Mouse (Mus musculus): Measurements from ENCODE around the gene Apol9a. TPM values are rescaled to one million over a fixed set of nuclear protein-coding genes. Genes with fewer than 3 reads are reported as not detected.

Gene Apol9a
- total RNA-seq, 2 experiments from 2014 or later, result not detected

GRCm38 (mm10) chr15:77369981-77370380 lies 41.0 kb downstream of the Apol9a start:
- Histone ChIP-seq H3K4me3 (no peak overlapping the region), H3K27ac (no peak overlapping the region)
- no peak for DNase-seq (ENCODE audit: extremely low spot score in 1 of 2, low spot score in 2 of 2)
- intact Hi-C loops (cut with DNase I), result loop anchor here (2.0 to 5.0 kb wide), 3 partner anchors 27 to 388 kb away; no protein-coding TSS in a partner anchor
- no peak for TF ChIP-seq CTCF (IDR thresholded peaks at IDR 0.05)

- peak overlapping the region; percentile 80 for H3K27ac ChIP-seq
- intact Hi-C loops (cut with DNase I), result loop anchor here (2.0 to 5.0 kb wide), 3 partner anchors 26 to 387 kb away; no protein-coding TSS in a partner anchor
These were observed 42.1 kb downstream of the Apol9a start for GRCm38 (mm10) chr15:77368818-77369320.

GRCm38 (mm10) chr15:77368148-77368547 lies 42.8 kb downstream of the Apol9a start:
- intact Hi-C loops (cut with DNase I), result loop anchor here (2.0 to 5.0 kb wide), 3 partner anchors 25 to 386 kb away; no protein-coding TSS in a partner anchor
- peak; percentile 96 for TF ChIP-seq CTCF (IDR thresholded peaks at IDR 0.05)
- Histone ChIP-seq H3K27ac (peak overlapping the region; percentile 98), H3K4me3 (peak overlapping the region; percentile 28; the same call in 1 of the 2 replicates)
- DNase-seq (ENCODE audit: extremely low spot score in 1 of 2, low spot score in 2 of 2), result peak; percentile 91 to 98

More at GRCm38 (mm10) chr15:77368818-77369320, 42.1 kb downstream of the Apol9a start:
- DNase-seq (ENCODE audit: extremely low spot score in 1 of 2, low spot score in 2 of 2), result no peak
- H3K4me3 ChIP-seq, result no peak overlapping the region
- TF ChIP-seq CTCF (IDR thresholded peaks at IDR 0.05), result no peak

GRCm38 (mm10) chr15:77367504-77367903 lies 43.4 kb downstream of the Apol9a start:
- peak overlapping the region; percentile 98 for H3K27ac ChIP-seq
- peak; percentile 0; the same call in 1 of the 2 replicates for TF ChIP-seq CTCF (IDR thresholded peaks at IDR 0.05)
- H3K4me3 ChIP-seq, result no peak overlapping the region
- peak in 1 of 2 experiments; percentile 24 for DNase-seq (ENCODE audit: extremely low spot score in 1 of 2, low spot score in 2 of 2)
- intact Hi-C loops (cut with DNase I), result loop anchor here (1.0 to 5.0 kb wide), 5 partner anchors 122 to 385 kb away; no protein-coding TSS in a partner anchor

GRCm38 (mm10) chr15:77366706-77367484 lies 44.0 kb downstream of the Apol9a start:
- intact Hi-C loops (cut with DNase I), result loop anchor here (1.0 to 5.0 kb wide), 5 partner anchors 122 to 385 kb away; no protein-coding TSS in a partner anchor
- peak; percentile 76 for TF ChIP-seq CTCF (IDR thresholded peaks at IDR 0.05)
- H3K4me3 ChIP-seq, result peak overlapping the region; percentile 30

GRCm38 (mm10) chr15:77365700-77366570 lies 45.0 kb downstream of the Apol9a start:
- intact Hi-C loops (cut with DNase I), result loop anchor here (2.0 to 5.0 kb wide), 4 partner anchors 213 to 384 kb away; no protein-coding TSS in a partner anchor
- Histone ChIP-seq H3K27ac (peak overlapping the region; percentile 98), H3K4me3 (no peak overlapping the region)
- DNase-seq (ENCODE audit: extremely low spot score in 1 of 2, low spot score in 2 of 2), result no peak
- TF ChIP-seq CTCF (IDR thresholded peaks at IDR 0.05), result no peak

More at GRCm38 (mm10) chr15:77366706-77367484, 44.0 kb downstream of the Apol9a start:
- peak; percentile 75 to 82 for DNase-seq (ENCODE audit: extremely low spot score in 1 of 2, low spot score in 2 of 2)
- H3K27ac ChIP-seq, result peak overlapping the region; percentile 98

GRCm38 (mm10) chr15:77364026-77364425 lies 46.9 kb downstream of the Apol9a start:
- Histone ChIP-seq H3K27ac (peak overlapping the region; percentile 98), H3K4me3 (no peak overlapping the region)
- DNase-seq (ENCODE audit: extremely low spot score in 1 of 2, low spot score in 2 of 2), result peak; percentile 60 to 68
- intact Hi-C loops (cut with DNase I), result no loop called here
- no peak for TF ChIP-seq CTCF (IDR thresholded peaks at IDR 0.05)

GRCm38 (mm10) chr15:77363578-77363977 lies 47.4 kb downstream of the Apol9a start:
- peak overlapping the region; percentile 86 for H3K27ac ChIP-seq
- DNase-seq (ENCODE audit: extremely low spot score in 1 of 2, low spot score in 2 of 2), result no peak
- TF ChIP-seq CTCF (IDR thresholded peaks at IDR 0.05), result no peak
- H3K4me3 ChIP-seq, result no peak overlapping the region
- intact Hi-C loops (cut with DNase I), result no loop called here

GRCm38 (mm10) chr15:77362952-77363351 lies 48.0 kb downstream of the Apol9a start:
- no peak for TF ChIP-seq CTCF (IDR thresholded peaks at IDR 0.05)
- H3K27ac ChIP-seq, result peak overlapping the region; percentile 86
- no peak overlapping the region for H3K4me3 ChIP-seq
- DNase-seq (ENCODE audit: extremely low spot score in 1 of 2, low spot score in 2 of 2), result no peak
- intact Hi-C loops (cut with DNase I), result no loop called here

GRCm38 (mm10) chr15:77359905-77360304 lies 51.0 kb downstream of the Apol9a start:
- intact Hi-C loops (cut with DNase I), result loop anchor here (2.0 to 5.0 kb wide), 4 partner anchors 93 to 388 kb away; no protein-coding TSS in a partner anchor
- no peak for TF ChIP-seq CTCF (IDR thresholded peaks at IDR 0.05)
- Histone ChIP-seq H3K27ac (peak overlapping the region; percentile 68; the same call in 1 of the 2 replicates), H3K4me3 (no peak overlapping the region)
- DNase-seq (ENCODE audit: extremely low spot score in 1 of 2, low spot score in 2 of 2), result no peak

- no peak for TF ChIP-seq CTCF (IDR thresholded peaks at IDR 0.05)
- intact Hi-C loops (cut with DNase I), result loop anchor here (2.0 to 5.0 kb wide), 4 partner anchors 92 to 387 kb away; no protein-coding TSS in a partner anchor
- H3K27ac ChIP-seq, result peak overlapping the region; percentile 68
- no peak overlapping the region for H3K4me3 ChIP-seq
- no peak for DNase-seq (ENCODE audit: extremely low spot score in 1 of 2, low spot score in 2 of 2)
These were observed 51.4 kb downstream of the Apol9a start for GRCm38 (mm10) chr15:77359486-77359885.

All from left cerebral cortex, adult 2 months (tissue).